Mouse (Mus musculus) liver, embryonic 14.5 days (tissue): ENCODE measurements around the gene Lamb3.

Experiments used
- CTCF ChIP-seq: IDR thresholded peaks from 2 replicates; pipeline ENCODE4 v1.5.1; 2016; ENCODE audit warnings: antibody characterized with exemption, low read depth, control low read depth
- EP300 ChIP-seq: IDR thresholded peaks from 2 replicates; pipeline ENCODE4 v1.6.1; 2016; ENCODE audit warnings: antibody characterized with exemption, low read depth

DNA sequence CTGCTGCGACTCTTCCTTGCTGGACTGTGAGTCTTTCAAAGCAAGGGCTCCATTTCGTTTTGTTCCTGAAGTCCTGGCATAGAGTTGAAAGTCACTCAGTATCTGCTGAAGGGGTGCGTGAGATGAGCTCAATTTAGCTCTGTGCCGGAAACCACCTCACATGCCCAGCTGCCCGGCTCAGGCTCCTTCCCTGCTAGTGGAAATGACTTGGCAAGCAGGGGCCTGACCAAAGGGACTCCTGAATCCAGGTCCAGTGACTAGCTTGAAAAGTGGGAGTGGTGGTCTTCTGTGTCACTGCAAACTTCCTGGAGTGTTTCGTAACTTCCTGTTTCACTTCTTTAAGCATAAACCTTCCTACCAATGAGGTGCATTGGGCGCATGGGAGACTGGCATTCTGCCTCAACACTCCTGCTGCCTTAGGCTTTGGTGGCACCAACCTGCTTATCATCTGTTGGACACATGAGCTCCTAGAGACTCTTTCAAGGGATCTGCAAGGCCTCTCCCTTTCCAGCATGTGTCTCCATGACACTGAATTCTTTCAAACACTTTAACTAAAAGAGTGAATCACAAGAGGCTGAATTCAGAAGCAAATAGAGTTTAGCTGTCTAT, 15.7 kb upstream of the Lamb3 start:
- TF ChIP-seq CTCF (no peak), EP300 (no peak)
